Mouse (Mus musculus) kidney, adult 2 months (tissue): ENCODE results near the gene Sept6. TPM values are rescaled to one million over a fixed set of nuclear protein-coding genes. Genes with fewer than 3 reads are reported as not detected.
A peak's percentile ranks its signal among the peaks of the same experiment; 100 is the strongest.

Source experiments
- DNase-seq: peaks from one replicate; pipeline ENCODE4 v3.0.0; 2021
- H3K27ac ChIP-seq: fragments of 200-500 bp; 2 replicates; pipeline ENCODE4 v1.5.1; 2012; ENCODE audit warnings: low read depth, low read length, control low read depth, inconsistent platforms; ENCODE audit not compliant: insufficient read depth
- H3K27me3 ChIP-seq: fragments of 200-500 bp; replicated peaks from 2 replicates; pipeline ENCODE4 v1.6.1; 2012; ENCODE audit warnings: mild to moderate bottlenecking, moderate library complexity, low read length, inconsistent platforms; ENCODE audit not compliant: control insufficient read depth, insufficient read depth
- H3K36me3 ChIP-seq: fragments of 200-500 bp; 2 replicates; pipeline ENCODE4 v1.6.1; 2012; ENCODE audit warnings: mild to moderate bottlenecking, moderate library complexity, low read length, inconsistent platforms; ENCODE audit not compliant: control insufficient read depth, insufficient read depth
- H3K4me1 ChIP-seq: fragments of 200-500 bp; 2 replicates; pipeline ENCODE4 v1.6.1; 2011; ENCODE audit warnings: low read length; ENCODE audit not compliant: control insufficient read depth, insufficient read depth
- H3K4me3 ChIP-seq: fragments of 200-500 bp; 2 replicates; pipeline ENCODE4 v1.5.1; 2011; ENCODE audit warnings: mild to moderate bottlenecking, low read depth, low read length, control low read depth; ENCODE audit not compliant: insufficient read depth
- CTCF ChIP-seq: fragments of 200-500 bp; conservative IDR thresholded peaks from 2 replicates; pipeline ENCODE4 v1.5.1; 2011; ENCODE audit warnings: low read depth, mild to moderate bottlenecking, control low read depth, low read length, moderate library complexity, mixed read lengths; ENCODE audit not compliant: insufficient read depth, insufficient read length
- POLR2A ChIP-seq: fragments of 200-500 bp; IDR thresholded peaks from one replicate; pipeline ENCODE4 v1.6.1; 2011; ENCODE audit warnings: low read depth, low read length, control low read depth
- WGBS: fragments of 180-500 bp; shearing (Covaris S2); methylation state at CpG from one replicate; pipeline ENCODE4 v1.1.7; 2018; 5-methylcytosine and 5-hydroxymethylcytosine counted together
- polyA plus RNA-seq: library from polyadenylated mRNA; depleted of rRNA; stranded (reverse); fragments of >200 nt; gene quantifications from 2 replicates; pipeline ENCODE4 v1.2.3, GENCODE M21; 2012

Sept6 gene
- polyA plus RNA-seq, 1 experiment = 5.7 TPM

- no peaks in the 10 kb centered on the region for H3K27me3 ChIP-seq
- no peaks in the 10 kb centered on the region for H3K4me1 ChIP-seq
- 67% methylated on average over 4 of the region's 4 CpGs for WGBS
- H3K4me3 ChIP-seq = no peak overlapping the region
- no peaks in the 10 kb centered on the region for H3K36me3 ChIP-seq
- TF ChIP-seq CTCF (no peak), POLR2A (no peak)
- no peak overlapping the region for H3K27ac ChIP-seq
- DNase-seq = no peak
Observed at GRCm38 (mm10) chrX:36929694-36930093, 61.9 kb downstream of the Sept6 start.

DNA sequence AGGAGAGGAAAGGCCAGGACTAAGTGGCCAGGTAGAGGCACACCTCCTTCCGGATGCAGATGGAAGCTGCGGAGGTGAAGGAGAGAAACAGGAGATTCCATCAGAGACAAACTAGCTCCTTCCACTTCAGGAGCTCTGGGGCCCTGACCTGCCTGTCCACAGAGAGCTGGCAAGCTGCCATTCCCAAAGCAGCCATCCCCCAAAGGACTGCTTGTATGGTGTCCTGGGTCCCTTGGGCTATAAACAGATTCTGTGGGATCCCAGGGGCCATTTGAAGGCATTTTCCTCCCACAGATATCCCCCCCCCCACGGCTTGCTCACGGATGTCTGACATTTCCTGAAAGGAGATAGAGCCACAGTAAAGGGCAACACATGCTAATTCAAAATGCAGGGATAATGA lies 62.8 kb downstream of the Sept6 start:
- TF ChIP-seq POLR2A (no peak), CTCF (no peak)
- DNase-seq = no peak

GRCm38 (mm10) chrX:36921346-36921745 lies 70.2 kb downstream of the Sept6 start:
- Histone ChIP-seq H3K36me3 (no peaks in the 10 kb centered on the region), H3K4me3 (no peak overlapping the region), H3K4me1 (no peaks in the 10 kb centered on the region), H3K27me3 (no peaks in the 10 kb centered on the region), H3K27ac (no peak overlapping the region)
- no peak for DNase-seq
- TF ChIP-seq POLR2A = no peak
- 90% methylated on average over 4 of the region's 4 CpGs for WGBS

More for the DNA sequence above, 62.8 kb downstream of the Sept6 start:
- no peaks in the 10 kb centered on the region for H3K4me1 ChIP-seq
- H3K36me3 ChIP-seq = no peaks in the 10 kb centered on the region
- no peak overlapping the region for H3K4me3 ChIP-seq
- no peak overlapping the region for H3K27ac ChIP-seq
- H3K27me3 ChIP-seq = no peaks in the 10 kb centered on the region
- 64% methylated on average over 4 of the region's 4 CpGs for WGBS

DNA sequence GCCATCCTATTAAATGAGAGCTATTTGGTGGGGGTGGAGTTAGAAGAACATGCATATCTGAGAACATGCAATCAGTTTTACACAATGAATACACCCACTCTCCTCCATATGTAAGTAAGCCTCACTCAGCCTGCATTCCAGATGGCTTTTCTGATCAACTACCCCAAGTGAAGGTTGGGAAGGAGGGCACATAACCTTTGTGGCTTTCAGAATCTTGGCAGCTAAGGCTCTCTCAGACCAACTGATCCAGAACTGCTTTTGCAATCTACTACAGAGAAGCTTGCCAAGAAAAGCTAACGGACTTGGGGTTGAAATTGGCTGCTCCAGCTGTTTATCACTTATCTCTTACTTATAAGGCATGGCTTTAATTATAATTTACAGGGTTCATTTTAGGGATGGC lies 73.8 kb downstream of the Sept6 start:
- Histone ChIP-seq H3K4me1 (no peaks in the 10 kb centered on the region), H3K27me3 (no peaks in the 10 kb centered on the region), H3K27ac (no peak overlapping the region), H3K36me3 (no peaks in the 10 kb centered on the region), H3K4me3 (no peak overlapping the region)
- WGBS = 18% methylated on average over 1 of the region's 1 CpGs
- peak; percentile 20 for DNase-seq
- no peak for TF ChIP-seq POLR2A
- TF ChIP-seq CTCF = no peak

DNA sequence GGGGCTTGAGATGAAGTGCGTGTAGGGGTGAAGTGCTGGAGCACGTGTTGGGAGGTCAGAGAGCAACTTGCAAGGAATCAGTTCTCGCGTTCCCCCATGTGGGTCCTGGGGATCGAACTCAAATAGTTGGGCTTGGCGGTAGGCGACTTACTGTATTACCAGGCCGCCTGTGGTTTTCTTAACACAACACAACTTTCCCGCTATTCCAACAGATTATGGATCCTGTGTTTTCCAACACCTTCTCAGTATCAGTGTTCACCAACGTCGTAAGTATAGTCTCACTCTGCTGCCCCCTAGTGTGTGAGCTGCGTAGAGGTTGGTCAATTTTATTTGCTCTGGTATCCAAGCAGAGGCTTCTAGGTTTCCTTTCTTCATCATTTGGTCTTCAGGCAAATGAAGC lies 80.3 kb downstream of the Sept6 start:
- Histone ChIP-seq H3K27ac (no peak overlapping the region), H3K4me3 (no peak overlapping the region), H3K27me3 (no peaks in the 10 kb centered on the region), H3K4me1 (no peaks in the 10 kb centered on the region), H3K36me3 (no peaks in the 10 kb centered on the region)
- DNase-seq = peak; percentile 47
- WGBS = 37% methylated on average over 12 of the region's 12 CpGs
- TF ChIP-seq CTCF (peak; percentile 21; the same call in 1 of the 2 replicates), POLR2A (no peak)

- no peak overlapping the region for H3K4me3 ChIP-seq
- no peaks in the 10 kb centered on the region for H3K27me3 ChIP-seq
- no peaks in the 10 kb centered on the region; the same call in 1 of the 2 replicates for H3K4me1 ChIP-seq
- no peak overlapping the region for H3K27ac ChIP-seq
- no peak for DNase-seq
- 18% methylated on average over 5 of the region's 5 CpGs for WGBS
- H3K36me3 ChIP-seq = no peaks in the 10 kb centered on the region
- 0 out of 2 replicates have a peak, but pooled peaks have one; percentile 20 for TF ChIP-seq CTCF
- TF ChIP-seq POLR2A = no peak
Observed at GRCm38 (mm10) chrX:36906539-36906938, 85.1 kb downstream of the Sept6 start.

DNA sequence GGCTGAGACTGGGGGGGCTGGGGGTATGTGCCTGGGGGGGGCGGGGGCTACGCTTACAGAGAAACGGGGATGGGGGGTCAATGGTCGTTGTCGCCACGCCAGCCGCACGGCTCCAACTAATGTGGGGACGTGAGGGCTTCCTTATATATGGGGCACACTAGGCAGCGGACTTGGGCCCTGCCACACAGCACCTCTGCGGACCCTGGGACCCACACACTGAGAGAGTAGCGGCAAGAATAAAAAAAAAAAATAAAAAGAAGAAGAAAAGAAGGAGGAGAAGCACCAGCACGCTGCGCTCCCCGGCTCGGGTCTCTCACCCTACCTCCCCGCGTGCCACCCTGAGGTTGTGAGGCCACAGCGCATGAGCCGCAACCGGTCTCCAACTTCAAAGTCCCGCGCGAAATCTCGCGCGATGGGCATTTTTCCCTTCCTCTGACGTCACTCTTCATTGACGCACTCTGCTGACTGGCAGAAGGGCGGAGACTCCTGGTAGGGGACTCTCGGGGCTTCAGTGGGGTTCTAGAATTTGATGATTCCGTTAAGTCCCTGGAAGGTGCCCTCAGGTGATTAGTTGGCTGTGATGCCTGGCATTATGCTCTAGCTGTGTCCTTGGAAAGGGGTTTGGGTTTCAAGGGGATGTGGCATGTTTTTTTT lies 88.4 kb downstream of the Sept6 start:
- H3K36me3 ChIP-seq = no peaks in the 10 kb centered on the region
- TF ChIP-seq POLR2A (peak; percentile 7), CTCF (no peak)
- peak; percentile 95 for DNase-seq
- H3K4me3 ChIP-seq = peak overlapping the region; percentile 90
- peak overlapping the region; percentile 90 for H3K27ac ChIP-seq
- H3K4me1 ChIP-seq = no peaks in the 10 kb centered on the region; the same call in 1 of the 2 replicates
- no peaks in the 10 kb centered on the region for H3K27me3 ChIP-seq
- WGBS = under 1% methylated on average over 32 of the region's 32 CpGs
